Mouse (Mus musculus): Measurements from ENCODE around the gene Zbtb8a. TPM values are rescaled to one million over a fixed set of nuclear protein-coding genes. Genes with fewer than 3 reads are reported as not detected.
A peak's percentile ranks its signal among the peaks of the same experiment; 100 is the strongest.

The Zbtb8a gene
- total RNA-seq, 2 experiments from 2014 or later = 6.7 to 7.5 TPM

DNA sequence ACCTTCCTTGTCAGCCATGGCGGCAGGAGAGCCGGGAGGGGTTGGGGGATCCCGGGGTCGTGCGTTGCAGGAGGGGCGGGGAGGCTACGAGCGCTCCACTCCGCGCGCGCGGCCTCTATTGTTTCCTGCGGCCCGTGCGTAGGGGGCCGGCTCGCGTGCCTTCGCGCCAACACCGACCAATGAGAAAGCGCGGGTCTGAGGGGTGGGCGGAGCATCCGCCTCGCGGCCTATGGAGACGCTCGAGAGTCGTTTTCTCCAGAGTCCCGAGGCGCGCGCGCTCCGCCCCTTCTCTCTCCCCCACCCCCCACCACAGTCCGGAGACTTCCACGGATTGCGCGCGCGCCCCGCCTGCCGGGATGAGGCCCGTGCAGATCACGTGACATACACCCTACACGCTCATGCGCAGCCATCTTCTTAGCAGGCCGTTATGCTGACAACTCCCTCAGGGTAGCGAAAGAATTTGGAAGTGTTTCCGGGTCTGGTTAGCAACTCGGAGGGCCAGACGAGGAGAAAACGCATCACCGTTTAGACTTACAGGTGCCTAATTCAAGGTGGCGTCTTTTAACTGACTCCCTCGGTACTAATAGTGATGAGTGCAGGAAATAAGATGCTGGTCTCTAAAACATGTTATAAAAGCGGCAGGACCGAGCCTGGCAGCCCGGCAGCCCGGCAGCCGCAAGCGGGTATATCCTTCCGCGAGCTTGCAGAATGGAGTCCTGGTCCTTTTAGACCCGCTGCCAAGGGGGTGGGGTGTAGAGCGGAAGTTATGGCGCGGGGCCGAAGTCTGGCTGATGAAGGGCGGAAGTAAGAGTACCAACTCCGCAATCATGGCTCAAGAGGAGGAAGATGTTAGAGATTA is 42.5 kb downstream of the Zbtb8a start, which contains the start of the genes Rbbp4 and Zbtb8os:
Gene Rbbp4, minus strand, starts transcription at position 155 of the 859 bp plus-strand sequence.
Gene Zbtb8os, plus strand, starts transcription at position 480 of the 859 bp plus-strand sequence.
- peak; percentile 94 to 97 for DNase-seq (ENCODE audit: low spot score in 2 of 2)

DNA sequence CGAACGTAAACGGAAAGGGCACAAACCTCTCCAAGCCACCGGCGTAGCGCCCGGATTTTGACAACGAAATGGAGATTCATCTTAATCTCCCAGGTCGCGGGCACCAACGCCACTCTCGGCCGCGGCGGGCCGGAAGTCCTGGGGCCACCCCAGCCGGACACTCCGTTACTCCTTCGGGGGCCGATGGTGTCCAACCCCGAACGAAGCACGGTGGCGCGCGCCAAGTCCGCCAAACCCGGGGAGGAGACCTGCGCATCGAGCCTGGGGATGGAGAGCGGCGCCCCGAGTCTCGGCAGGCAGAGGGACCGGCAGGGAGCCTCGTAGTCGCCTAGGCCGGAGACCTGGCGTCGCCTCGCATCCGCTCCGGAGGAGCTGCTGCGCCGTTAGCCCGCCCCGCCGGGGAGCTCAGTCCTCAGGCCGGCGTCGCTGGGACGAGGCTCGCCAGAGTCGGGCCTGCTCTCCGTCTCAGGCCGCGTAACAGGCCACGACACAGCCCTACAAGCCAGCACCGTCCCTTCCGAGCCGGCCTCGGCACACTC is 43.2 kb downstream of the Zbtb8a start:
- DNase-seq (ENCODE audit: low spot score in 2 of 2) = peak in 1 of 2 experiments; percentile 57

DNA sequence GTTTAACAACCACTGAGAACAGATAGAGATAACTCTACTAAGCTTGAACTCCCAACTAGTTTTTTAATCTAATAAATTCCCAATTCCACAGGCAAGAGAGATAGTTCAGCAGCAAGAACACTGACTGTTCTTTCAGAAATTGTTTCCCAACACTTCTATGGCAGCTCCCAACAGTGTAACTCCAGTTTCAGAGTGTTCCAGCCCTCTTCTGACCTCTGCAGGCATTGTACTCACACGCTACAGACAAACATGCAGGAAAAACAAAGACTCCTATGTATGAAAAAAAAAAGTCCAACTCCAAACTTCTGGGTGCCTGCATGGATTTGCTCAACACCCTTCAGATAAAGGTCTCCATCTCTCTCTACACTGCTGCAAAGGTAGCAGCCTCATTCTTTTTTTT is 45.1 kb downstream of the Zbtb8a start:
- DNase-seq (ENCODE audit: low spot score in 2 of 2) = no peak

DNA sequence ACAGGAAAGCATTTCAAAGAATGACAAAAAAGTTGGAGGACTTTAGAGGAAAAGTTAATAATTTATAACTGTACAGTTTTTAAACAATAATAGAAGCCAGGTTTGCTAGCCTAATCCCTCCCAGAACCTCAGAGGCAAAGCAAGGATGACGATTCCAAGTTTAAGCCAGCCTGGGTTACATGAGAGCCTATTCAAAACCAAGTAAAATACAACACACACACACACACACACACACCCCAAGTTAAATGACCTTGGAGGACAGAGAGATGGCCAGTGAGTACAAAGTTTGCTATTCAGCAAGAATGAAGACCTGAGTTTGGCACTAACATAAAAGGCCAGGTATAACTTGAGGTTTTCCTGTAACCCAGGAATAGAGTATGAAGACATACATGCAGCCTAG is 51.7 kb downstream of the Zbtb8a start:
- DNase-seq (ENCODE audit: low spot score in 2 of 2) = no peak

DNA sequence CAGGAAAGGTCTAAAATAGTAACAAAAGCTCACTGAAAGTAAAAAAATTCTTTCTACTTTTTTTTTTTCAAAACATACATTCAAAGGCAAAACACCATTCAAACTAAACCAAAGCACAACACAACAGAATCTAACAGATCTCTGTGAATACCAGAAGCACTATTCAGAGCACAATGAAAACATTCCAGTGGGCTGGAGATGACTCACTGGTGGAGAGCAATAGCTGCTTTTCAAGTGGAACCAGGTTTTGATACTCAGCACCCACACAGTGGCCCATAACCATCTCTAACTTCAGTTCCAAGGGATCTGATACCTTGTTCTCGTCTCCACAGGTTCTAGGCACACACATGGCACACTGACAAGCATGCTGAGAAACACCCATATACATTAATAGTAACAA is 53.2 kb downstream of the Zbtb8a start:
- DNase-seq (ENCODE audit: low spot score in 2 of 2) = no peak

DNA sequence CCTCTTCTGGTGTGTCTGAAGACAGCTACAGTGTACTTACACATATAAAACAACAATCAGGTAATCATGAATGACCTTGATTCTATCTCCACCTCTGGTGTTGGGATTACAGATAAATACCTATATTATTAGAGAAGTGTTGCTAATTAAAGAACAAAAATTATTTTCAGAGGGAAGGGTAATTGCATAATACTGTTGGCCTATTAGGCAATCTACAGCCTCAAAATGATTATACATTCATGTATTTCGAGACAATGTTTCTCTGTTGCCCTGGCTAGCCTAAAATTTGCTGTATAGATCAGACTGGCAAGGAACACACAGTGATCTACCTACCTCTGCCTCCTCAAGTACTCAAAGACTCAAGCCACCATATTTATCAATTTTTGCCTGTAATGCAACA is 54.4 kb downstream of the Zbtb8a start:
- DNase-seq (ENCODE audit: low spot score in 2 of 2) = no peak

DNA sequence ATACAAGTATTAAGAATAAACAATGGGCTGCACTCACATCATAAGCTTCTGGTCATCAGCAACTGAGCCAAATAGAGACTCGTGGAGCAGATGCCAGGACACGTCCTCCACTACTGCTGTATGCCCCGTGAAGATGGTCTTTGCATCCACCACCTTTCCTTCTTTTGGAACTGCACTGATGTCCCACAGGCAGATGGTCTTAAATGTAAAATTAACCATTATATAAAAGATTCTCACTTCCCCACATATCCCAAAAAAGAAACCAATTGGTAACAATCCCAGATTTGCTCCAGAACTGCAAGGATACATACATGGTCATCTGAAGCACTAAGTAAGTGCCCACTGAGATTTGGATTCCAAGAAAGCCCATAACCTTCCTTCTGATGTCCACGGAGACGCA is 55.9 kb downstream of the Zbtb8a start:
- no peak for DNase-seq (ENCODE audit: low spot score in 2 of 2)

DNA sequence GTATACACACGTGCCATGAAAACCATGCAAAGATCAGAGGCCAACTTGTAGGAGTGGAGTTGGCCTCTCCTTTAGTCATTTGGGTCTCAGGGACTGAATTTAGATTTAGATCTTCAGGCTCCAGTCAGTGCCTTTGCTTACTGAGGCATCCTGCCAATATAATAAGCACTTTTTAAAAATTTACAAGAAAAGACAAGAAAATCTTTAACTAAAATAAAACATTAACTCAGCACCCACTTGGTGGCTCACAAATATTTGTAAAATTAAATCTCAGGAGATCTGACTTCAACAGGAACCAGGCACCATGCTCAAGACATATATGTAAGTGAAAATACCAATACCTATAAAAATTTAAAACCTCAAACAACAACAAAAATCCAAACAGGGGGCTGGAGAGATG is 57.0 kb downstream of the Zbtb8a start:
- DNase-seq (ENCODE audit: low spot score in 2 of 2) = no peak

DNA sequence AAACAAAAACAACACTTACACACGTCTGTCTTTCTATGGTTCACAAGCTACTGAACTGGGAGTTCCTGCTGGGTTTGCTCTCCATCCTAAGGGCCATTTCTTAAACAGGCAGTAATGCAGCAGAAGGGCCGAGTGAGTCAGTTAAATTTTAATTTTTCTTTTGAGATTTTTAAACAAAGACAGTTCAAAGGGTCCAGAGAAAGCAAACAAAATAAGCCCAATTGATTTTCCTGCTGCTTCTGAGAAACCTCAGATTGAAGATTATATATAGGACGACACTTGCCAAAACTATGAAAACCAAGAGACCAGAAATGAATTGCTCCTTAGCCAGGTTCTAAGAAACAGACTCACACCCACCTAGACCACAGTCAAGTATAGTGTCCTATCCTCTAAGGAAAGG is 64.0 kb downstream of the Zbtb8a start:
- no peak for DNase-seq (ENCODE audit: low spot score in 2 of 2)

DNA sequence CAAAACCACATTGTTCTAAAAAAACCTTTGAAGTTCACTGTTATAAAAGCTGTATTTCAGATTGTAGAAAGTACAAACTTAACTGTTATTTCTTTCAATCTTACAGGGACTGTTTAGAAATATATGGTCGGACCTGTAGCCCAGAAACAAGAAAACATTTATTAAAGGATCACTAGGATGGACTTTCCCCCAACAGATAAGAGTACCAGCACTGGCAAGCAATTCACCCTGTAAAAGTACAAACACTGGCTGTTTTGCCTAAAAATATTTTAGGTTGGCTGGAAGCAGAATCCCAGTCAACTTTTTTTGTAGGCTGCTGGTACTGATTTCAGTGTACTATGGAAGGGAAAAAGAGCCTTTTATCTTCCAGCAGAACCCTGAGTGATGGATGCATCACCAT is 70.0 kb downstream of the Zbtb8a start:
- no peak for DNase-seq (ENCODE audit: low spot score in 2 of 2)

DNA sequence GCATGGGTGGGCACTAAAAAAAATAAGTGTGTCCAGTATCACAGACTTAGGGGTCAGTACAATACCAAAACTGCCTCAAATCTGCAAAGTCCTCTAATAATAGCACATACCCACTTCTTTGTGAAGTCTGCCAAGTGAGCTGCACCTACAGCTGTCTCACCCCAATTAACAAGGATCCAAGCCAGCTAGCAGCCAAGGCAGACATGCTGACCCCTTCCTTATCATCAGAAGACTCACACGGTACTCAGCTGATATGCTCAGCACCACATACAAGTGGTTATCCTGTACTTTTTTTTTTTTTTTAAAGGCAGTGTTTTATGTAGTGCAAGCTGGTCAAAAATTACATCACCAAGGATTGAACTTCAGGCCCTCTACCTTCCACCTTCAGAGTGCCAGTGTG is 73.6 kb downstream of the Zbtb8a start:
- DNase-seq (ENCODE audit: low spot score in 2 of 2) = no peak

DNA sequence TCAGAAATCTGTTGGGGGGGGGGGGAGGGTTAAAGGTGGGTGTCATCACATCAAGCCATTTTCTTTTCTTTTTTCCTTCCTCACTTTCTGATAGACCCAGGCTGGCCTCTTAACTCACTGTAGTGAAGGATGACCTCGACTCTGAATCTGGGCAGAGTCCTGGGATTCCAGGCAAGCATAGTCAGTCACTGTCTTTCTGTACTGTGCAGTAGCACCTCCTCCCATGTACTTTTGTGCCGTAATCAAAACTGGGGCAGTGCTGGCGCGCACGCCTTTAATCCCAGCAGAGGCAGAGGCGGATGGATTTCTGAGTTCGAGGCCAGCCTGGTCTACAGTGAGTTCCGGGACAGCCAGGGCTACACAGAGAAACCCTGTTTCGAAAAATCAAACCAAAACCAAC is 74.1 kb downstream of the Zbtb8a start:
- DNase-seq (ENCODE audit: low spot score in 2 of 2) = no peak

Other genes starting within 250 kb of the Zbtb8a start
- gene Fndc5, start 241.1 kb downstream of the Zbtb8a start, total RNA-seq (2021) = 10 to 100 TPM; 52.3 to 54.3 TPM
- 10 to 100 TPM; 20.4 to 21.7 TPM for gene S100pbp, start 188.4 kb downstream of the Zbtb8a start, total RNA-seq (2021)
- 10 to 100 TPM; 47.6 to 50.1 TPM for gene Yars, start 188.4 kb downstream of the Zbtb8a start, total RNA-seq (2021)
- 1 to 10 TPM; 8.2 to 9.7 TPM for gene C77080, start 116.7 kb downstream of the Zbtb8a start, total RNA-seq (2021)
- gene Sync, start 90.5 kb downstream of the Zbtb8a start, total RNA-seq (2021) = 10 to 100 TPM; 77.8 to 78.7 TPM
- gene Rbbp4, start 42.7 kb downstream of the Zbtb8a start, total RNA-seq (2021) = 100 to 1,000 TPM; 166 to 179 TPM
- gene Zbtb8os, start 42.4 kb downstream of the Zbtb8a start, total RNA-seq (2021) = 10 to 100 TPM; 28.2 to 28.8 TPM
- gene Zbtb8b, start 62.7 kb upstream of the Zbtb8a start, total RNA-seq (2021) = not detected
- gene Bsdc1, start 83.5 kb upstream of the Zbtb8a start, total RNA-seq (2021) = 10 to 100 TPM; 32.2 to 35.2 TPM
- gene Tssk3, start 112.9 kb upstream of the Zbtb8a start, total RNA-seq (2021) = not detected
- not detected for gene Fam229a, start 113.1 kb upstream of the Zbtb8a start, total RNA-seq (2021)
- 10 to 100 TPM; 63.2 to 63.9 TPM for gene Marcksl1, start 135.5 kb upstream of the Zbtb8a start, total RNA-seq (2021)
- gene Hdac1, start 164.6 kb upstream of the Zbtb8a start, total RNA-seq (2021) = 10 to 100 TPM; 39.5 to 42.1 TPM
- 1 to 10 TPM in 1 of 2 experiments, under 1 TPM in 1; 0.34 to 2.0 TPM for gene Lck, start 195.5 kb upstream of the Zbtb8a start, total RNA-seq (2021)
- 1 to 10 TPM; 1.2 to 1.3 TPM for gene Fam167b, start 200.4 kb upstream of the Zbtb8a start, total RNA-seq (2021)
- 100 to 1,000 TPM; 167 to 176 TPM for gene Eif3i, start 222.5 kb upstream of the Zbtb8a start, total RNA-seq (2021)
- 10 to 100 TPM; 65.2 to 68.4 TPM for gene Tmem234, start 222.6 kb upstream of the Zbtb8a start, total RNA-seq (2021)
- 1 to 10 TPM; 1.6 to 2.7 TPM for gene Dcdc2b, start 236.1 kb upstream of the Zbtb8a start, total RNA-seq (2021)
- gene Iqcc, start 241.0 kb upstream of the Zbtb8a start, total RNA-seq (2021) = 10 to 100 TPM; 13.2 to 13.6 TPM
- gene Ccdc28b, start 245.8 kb upstream of the Zbtb8a start, total RNA-seq (2021) = 10 to 100 TPM; 44.7 to 51.2 TPM

Data from gastrocnemius, postnatal 4 days (tissue).